In genomic region chr4:43508666-43508997, GRCm38 (mm10) we compare ENCODE assay signal across 8 mouse cellular contexts. TPM values are rescaled to one million over a fixed set of nuclear protein-coding genes. Genes with fewer than 3 reads are reported as not detected.
DNase-seq lines count a peak whose midpoint lies in the region; ATAC-seq and TF ChIP-seq lines count a peak whose summit lies in the region.

No protein-coding gene starts in this region.

- no peaks in the 10 kb centered on the region for H3K9me3 ChIP-seq in heart, embryonic 12.5 days (replicated peaks)

- peak overlapping the region; percentile 61 for H3K4me3 ChIP-seq in gastrocnemius, adult 2 months
- H3K4me3 ChIP-seq in heart, embryonic 12.5 days, result peak overlapping the region; percentile 65
- H3K4me3 ChIP-seq in spleen, adult 2 months (ENCODE audit: extremely low read depth, insufficient read depth, insufficient read length), result peak overlapping the region; percentile 62

- intact Hi-C loops in gastrocnemius, adult 2 months (cut with DNase I), result no loop called here

- H3K4me1 ChIP-seq in heart, embryonic 12.5 days (replicated peaks), result peaks cover 38% of the 10 kb centered on the region
- peaks cover 5% of the 10 kb centered on the region; the same call in 1 of the 2 replicates for H3K4me1 ChIP-seq in spleen, adult 2 months (ENCODE audit: control insufficient read depth, insufficient read depth, insufficient read length)

- no peak for TF ChIP-seq CTCF in gastrocnemius, adult 2 months (IDR thresholded peaks at IDR 0.05)
- TF ChIP-seq CTCF in spleen, adult 2 months (IDR thresholded peaks at IDR 0.05; ENCODE audit: extremely low read depth, insufficient read depth, insufficient read length, insufficient replicate concordance), result no peak

- peak; percentile 47 for DNase-seq in gastrocnemius, adult 2 months
- DNase-seq in gastrocnemius, postnatal 25 days, result no peak
- peak; percentile 62 for DNase-seq in c-Kit-positive CD71-positive TER-119-negative erythroid progenitor cells, embryonic 14.5 days (ENCODE audit: low read depth)
- DNase-seq in kidney, postnatal 10 days, result peak; percentile 62
- peak; percentile 80 to 81 for DNase-seq in lung, postnatal 4 days
- peak; percentile 48 to 49 for DNase-seq in spleen, adult 2 months (ENCODE audit: low read depth in 1 of 2, low spot score in 2 of 2)
- DNase-seq in left cerebral cortex, adult 18-20 months (ENCODE audit: low spot score in 2 of 2), result no peak

- H3K27me3 ChIP-seq in heart, embryonic 12.5 days (replicated peaks), result peaks cover 9% of the 10 kb centered on the region
- H3K27me3 ChIP-seq in spleen, adult 2 months (ENCODE audit: control insufficient read depth, insufficient read depth, low read length), result no peaks in the 10 kb centered on the region

- H3K36me3 ChIP-seq in heart, embryonic 12.5 days, result no peaks in the 10 kb centered on the region
- H3K36me3 ChIP-seq in spleen, adult 2 months (ENCODE audit: control insufficient read depth, insufficient read depth, low read length), result no peaks in the 10 kb centered on the region

- no peak overlapping the region for H3K27ac ChIP-seq in gastrocnemius, adult 2 months
- peak overlapping the region; percentile 58; the same call in 1 of the 2 replicates for H3K27ac ChIP-seq in heart, embryonic 12.5 days (ENCODE audit: poor library complexity, severe bottlenecking)
- H3K27ac ChIP-seq in spleen, adult 2 months (ENCODE audit: insufficient read depth, low read length), result no peak overlapping the region

- WGBS in heart, embryonic 12.5 days, result 4% methylated on average over 13 of the region's 13 CpGs
- under 1% methylated on average over 13 of the region's 13 CpGs for WGBS in spleen, adult 2 months

- H3K9ac ChIP-seq in heart, embryonic 12.5 days, result peak overlapping the region; percentile 77

- peak overlapping the region; percentile 97 for H3K4me2 ChIP-seq in heart, embryonic 12.5 days

- TF ChIP-seq POLR2A in spleen, adult 2 months (IDR thresholded peaks at IDR 0.05; ENCODE audit: low read depth, low read length), result peak; percentile 15; the same call in 1 of the 2 replicates

- ATAC-seq in heart, embryonic 12.5 days (ENCODE audit: insufficient number of reproducible peaks, low FRiP score), result peak; percentile 75

RNA-seq across cellular contexts. Expression of gene Car9, which starts 1.9 kb away (rescaled TPM):
- 1 to 10 TPM; 3.7 to 4.8 TPM for total RNA-seq in gastrocnemius, adult 2 months (2021)
- 1 to 10 TPM; 2.2 to 2.7 TPM for total RNA-seq in gastrocnemius, postnatal 25 days (2021)
- 1.6 and 2.0 TPM in 2 replicates for polyA plus RNA-seq in heart, embryonic 12.5 days (2016; fragmentation: Nextera tagmentation; extraction: Ambion mirVana)
- polyA plus RNA-seq in spleen, adult 2 months (2012; rRNA removed), result 2.0 TPM in 2 replicates
- total RNA-seq in left cerebral cortex, adult 18-20 months (2021), result 1 to 10 TPM in 1 of 2 experiments, under 1 TPM in 1; 0.42 to 1.8 TPM

RNA-seq across cellular contexts. Expression of gene Arhgef39, which starts 9.1 kb away (rescaled TPM):
- total RNA-seq in gastrocnemius, adult 2 months (2021), result not detected
- total RNA-seq in gastrocnemius, postnatal 25 days (2021), result under 1 TPM in 1 of 2 experiments, not detected in 1; 0.69 TPM
- polyA plus RNA-seq in heart, embryonic 12.5 days (2016; fragmentation: Nextera tagmentation; extraction: Ambion mirVana), result 37.7 and 38.7 TPM in 2 replicates
- 12.7 and 16.8 TPM in 2 replicates for polyA plus RNA-seq in spleen, adult 2 months (2012; rRNA removed)
- 1 to 10 TPM in 1 of 2 experiments, under 1 TPM in 1; 0.21 to 1.8 TPM for total RNA-seq in left cerebral cortex, adult 18-20 months (2021)

RNA-seq across cellular contexts. Expression of gene Tpm2, which starts 14.9 kb away (rescaled TPM):
- over 10,000 TPM in 1 of 2 experiments, 1,000 to 10,000 TPM in 1; 4,293 to 10,756 TPM for total RNA-seq in gastrocnemius, adult 2 months (2021)
- total RNA-seq in gastrocnemius, postnatal 25 days (2021), result over 10,000 TPM in 1 of 2 experiments, 1,000 to 10,000 TPM in 1; 8,936 to 14,319 TPM
- polyA plus RNA-seq in heart, embryonic 12.5 days (2016; fragmentation: Nextera tagmentation; extraction: Ambion mirVana), result 153 and 155 TPM in 2 replicates
- 11.8 and 13.8 TPM in 2 replicates for polyA plus RNA-seq in spleen, adult 2 months (2012; rRNA removed)
- 1 to 10 TPM; 8.4 to 9.9 TPM for total RNA-seq in left cerebral cortex, adult 18-20 months (2021)

RNA-seq across cellular contexts. Expression of gene Ccdc107, which starts 15.9 kb away (rescaled TPM):
- 10 to 100 TPM; 26.3 to 27.8 TPM for total RNA-seq in gastrocnemius, adult 2 months (2021)
- 10 to 100 TPM; 21.9 to 26.8 TPM for total RNA-seq in gastrocnemius, postnatal 25 days (2021)
- 63.6 and 66.4 TPM in 2 replicates for polyA plus RNA-seq in heart, embryonic 12.5 days (2016; fragmentation: Nextera tagmentation; extraction: Ambion mirVana)
- 85.4 and 191 TPM in 2 replicates for polyA plus RNA-seq in spleen, adult 2 months (2012; rRNA removed)
- 10 to 100 TPM; 29.9 to 30.0 TPM for total RNA-seq in left cerebral cortex, adult 18-20 months (2021)

RNA-seq across cellular contexts. Expression of gene Sit1, which starts 25.1 kb away (rescaled TPM):
- not detected for total RNA-seq in gastrocnemius, adult 2 months (2021)
- not detected for total RNA-seq in gastrocnemius, postnatal 25 days (2021)
- polyA plus RNA-seq in heart, embryonic 12.5 days (2016; fragmentation: Nextera tagmentation; extraction: Ambion mirVana), result not detected in 2 replicates
- 15.3 and 17.1 TPM in 2 replicates for polyA plus RNA-seq in spleen, adult 2 months (2012; rRNA removed)
- total RNA-seq in left cerebral cortex, adult 18-20 months (2021), result not detected

Comparison
In these comparisons a context has a peak if more than half of its experiments do, and no peak if none do; other contexts are left out.
1. DNase-seq: peak in gastrocnemius, adult 2 months (single experiment), c-Kit-positive CD71-positive TER-119-negative erythroid progenitor cells, embryonic 14.5 days (single experiment), kidney, postnatal 10 days (single experiment), lung, postnatal 4 days (2 of 2) and spleen, adult 2 months (2 of 2); none in gastrocnemius, postnatal 25 days (single experiment) and left cerebral cortex, adult 18-20 months (0 of 2).
2. RNA of gene Tpm2, which starts 14.9 kb away (total RNA-seq): 8,936 to 14,319 TPM in gastrocnemius, postnatal 25 days and 4,293 to 10,756 TPM in gastrocnemius, adult 2 months; 8.4 to 9.9 TPM in left cerebral cortex, adult 18-20 months; every median in the first group is over 100 times any median in the second.
3. Peak in every context shown above with its lines, with median percentiles within 50 percentile points of each other: H3K4me3 ChIP-seq.